Mouse (Mus musculus) retina, postnatal 1 day (tissue): ENCODE data around the gene Prkca.

ENCODE experiments used
- DNase-seq: peaks from one replicate; pipeline ENCODE4 v3.0.0-alpha.2; 2012

Gene Prkca

DNA sequence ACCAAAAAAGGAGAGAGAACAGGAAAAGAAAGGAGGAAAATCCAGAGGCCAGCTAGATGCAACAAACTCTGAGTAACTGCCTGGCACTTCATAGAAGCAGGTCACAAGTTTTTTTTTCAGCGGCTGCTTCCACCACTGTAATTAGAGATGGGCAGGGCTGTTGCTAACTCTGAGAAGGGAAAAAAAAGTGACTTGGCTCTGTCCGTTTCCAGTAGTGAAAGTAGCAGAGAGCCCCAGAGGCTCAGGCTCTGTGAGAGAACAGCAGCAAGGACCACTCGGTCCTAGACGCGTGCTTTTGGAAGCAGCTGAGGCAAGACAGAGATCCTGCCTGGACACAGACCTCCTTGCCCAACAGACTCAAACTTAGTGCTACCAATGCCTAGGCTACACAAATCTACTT lies 7.3 kb downstream of the Prkca start:
- DNase-seq, result no peak

DNA sequence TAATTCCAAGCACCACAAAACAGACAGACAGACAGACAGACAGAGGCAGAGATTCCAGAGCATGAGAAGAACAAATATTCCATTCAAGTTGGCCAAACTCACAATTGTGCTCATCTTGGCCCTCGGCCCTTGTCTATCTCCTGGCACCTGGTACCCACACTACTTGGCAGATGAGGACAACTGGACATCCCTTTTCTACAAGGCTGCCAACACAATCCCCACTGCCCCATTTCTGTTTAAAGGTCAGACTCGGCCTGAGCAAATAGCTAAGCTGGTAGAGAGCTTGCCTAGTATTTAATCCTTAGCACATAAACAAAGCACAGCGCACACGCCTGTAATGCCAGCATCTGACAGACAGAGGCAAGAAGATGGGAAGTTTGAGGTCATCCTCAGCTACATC lies 8.2 kb downstream of the Prkca start:
- DNase-seq, result no peak

DNA sequence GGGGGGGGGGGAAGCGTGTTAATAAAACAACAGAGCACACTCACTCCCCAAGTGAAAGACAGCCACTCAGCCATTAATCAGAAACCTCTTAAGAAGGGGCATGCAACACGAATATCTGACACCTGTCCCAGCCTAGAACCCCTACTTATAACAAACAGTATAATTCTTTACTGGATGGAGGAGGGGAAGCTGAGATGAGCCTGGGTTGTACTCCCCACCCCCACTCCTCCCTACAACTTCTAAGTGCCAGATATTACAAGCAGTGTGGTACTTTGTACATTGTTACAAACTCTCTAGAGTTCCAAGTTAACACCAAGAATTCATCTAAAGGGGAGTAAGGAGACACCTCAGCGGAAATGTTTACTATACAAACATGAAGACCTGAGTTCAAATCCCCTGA lies 9.1 kb downstream of the Prkca start:
- DNase-seq, result no peak

DNA sequence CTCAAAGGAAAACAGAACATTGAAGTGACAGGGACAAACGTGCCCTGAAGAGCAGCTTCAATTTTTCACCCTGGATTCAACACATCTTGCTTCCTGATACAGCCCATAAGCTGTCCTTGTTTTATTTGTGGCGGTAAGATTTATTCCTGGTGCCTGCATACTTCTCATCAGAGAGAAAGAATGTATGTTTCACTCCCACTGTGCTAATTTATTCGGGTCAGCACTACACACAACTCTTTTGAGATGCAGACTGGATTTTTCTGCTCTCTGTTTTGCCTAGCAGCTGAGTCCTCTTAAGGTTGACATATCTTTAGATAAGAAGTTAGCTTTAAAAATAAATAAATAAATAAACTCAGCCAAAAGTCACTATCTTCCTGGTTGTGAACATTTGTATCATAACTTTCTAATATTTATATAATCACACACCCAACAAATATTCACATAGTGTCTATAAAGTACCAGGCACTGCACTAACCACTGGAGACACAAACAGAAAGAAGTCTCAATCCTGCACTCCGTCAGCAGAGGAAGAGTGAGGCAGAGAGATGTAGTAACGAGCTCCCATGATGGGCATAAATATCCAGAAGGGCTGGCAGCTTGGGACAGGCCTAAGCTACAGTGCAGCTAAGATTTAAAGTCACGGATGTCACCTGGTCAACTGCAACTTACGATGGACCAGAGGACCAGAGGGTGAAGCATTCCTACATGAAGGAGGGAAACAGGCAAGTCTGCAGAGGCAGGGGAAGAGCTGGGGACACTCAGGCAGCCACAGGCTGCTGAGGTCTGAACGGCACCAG lies 9.9 kb downstream of the Prkca start:
- no peak for DNase-seq

DNA sequence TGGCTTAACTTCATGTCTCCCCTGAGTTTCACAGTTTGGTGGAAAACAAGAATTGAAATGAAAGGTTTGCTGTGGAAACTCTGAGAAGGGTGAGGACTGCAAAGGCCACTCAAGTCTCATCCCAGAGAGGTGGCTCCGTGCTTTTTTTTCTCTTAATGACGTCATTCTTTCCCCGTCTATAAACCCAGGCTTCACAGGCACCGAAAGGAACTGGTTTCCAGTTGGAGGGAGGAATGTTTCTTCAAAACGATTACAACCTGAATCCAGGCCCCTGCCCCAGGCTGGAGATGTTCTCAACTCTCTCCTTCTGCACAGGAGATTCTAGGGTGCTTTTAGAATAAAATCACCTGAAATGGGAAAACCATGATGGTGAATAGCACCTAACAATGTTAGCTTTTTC lies 10.7 kb downstream of the Prkca start:
- no peak for DNase-seq

DNA sequence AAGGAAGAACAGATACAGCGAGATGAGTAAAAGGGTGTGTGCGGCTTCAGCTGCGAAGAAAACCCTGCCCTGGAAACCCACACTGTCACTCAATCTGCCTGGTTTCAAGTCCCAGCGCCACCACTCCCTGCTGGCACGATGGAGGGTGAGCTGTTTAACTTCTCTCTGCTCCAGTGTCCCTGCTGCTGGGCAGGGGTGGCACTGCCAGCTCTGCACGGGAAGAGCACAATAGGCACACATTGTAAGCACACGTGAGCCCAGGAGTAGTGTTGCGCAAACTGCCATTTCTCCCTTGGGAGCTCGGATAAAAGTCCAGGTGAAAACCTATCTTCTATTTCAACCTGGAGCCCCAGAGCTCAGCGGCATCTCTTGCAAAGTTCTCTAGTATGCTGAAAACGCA lies 12.9 kb downstream of the Prkca start:
- DNase-seq, result no peak

DNA sequence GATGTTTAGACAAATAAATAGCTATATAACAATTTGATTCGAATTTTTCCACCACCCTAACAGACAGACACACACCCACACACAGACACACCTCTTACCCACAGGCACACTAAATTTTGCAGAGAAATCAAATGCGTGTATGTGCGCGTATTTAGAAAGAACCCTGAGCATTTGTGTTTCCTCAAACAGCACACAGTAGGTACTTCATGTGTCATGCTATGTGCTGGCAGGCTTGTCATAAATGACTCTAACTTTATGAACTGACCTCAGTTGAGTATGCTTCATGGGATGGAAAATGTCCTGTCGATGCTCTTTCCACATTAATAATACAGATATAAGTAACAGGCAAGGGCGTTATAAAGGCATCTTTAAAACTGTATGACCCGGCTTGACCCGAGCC lies 17.8 kb downstream of the Prkca start:
- DNase-seq, result no peak

DNA sequence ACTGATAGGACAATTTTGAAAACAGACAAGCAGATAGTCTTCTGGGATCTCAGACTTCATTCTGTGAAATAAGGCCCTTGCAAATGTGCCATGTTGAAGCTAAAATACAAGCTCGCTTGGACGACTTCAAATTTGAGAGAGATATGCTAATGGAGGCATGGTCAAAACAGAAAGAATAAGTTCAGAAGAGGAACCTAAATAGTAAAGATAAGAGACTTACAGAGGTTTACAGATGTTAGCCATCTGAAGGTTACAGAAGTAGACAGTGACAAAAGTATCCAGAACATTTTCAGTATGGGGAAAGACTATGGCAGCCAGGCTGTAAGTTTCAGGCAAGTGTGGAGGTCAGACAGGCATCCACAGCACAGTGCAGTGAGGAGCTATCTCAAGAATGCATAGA lies 21.6 kb downstream of the Prkca start:
- DNase-seq, result no peak

DNA sequence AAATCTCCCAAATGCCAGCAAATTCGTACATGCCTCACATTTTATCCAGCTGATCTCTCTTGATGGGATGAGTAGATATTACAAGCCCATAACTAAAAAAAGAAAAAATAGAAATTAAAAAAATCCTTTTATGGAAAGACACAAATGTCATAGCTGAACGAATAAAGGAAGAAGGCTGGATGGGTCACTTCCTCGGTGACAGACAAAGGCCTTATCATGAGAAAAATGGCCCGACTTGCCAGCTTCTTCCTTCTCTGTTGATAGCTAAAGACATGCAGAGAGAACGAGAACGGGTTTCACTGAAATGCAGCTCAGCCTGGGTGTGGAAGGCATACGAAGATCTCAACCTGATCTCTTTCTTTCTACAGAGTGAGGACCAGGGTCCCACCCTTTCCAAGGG lies 23.2 kb downstream of the Prkca start:
- DNase-seq, result no peak

DNA sequence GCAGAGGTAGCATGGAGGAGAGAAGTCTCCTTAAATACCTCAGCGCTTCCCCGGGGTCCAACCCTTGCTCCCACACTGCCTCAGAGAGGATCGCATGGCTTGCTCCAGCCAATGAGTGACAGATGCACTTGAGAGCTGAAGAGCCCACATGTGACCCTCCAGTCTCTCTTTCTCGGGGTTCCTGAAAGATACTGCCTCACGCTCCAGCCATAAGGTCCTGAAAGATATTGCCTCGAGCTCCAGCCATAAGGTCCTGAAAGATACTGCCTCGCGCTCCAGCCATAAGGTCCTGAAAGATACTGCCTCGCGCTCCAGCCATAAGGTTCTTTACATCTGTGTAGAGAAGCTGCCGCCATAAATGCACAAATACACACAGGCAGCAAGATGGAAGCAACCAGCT lies 24.6 kb downstream of the Prkca start:
- DNase-seq, result no peak

DNA sequence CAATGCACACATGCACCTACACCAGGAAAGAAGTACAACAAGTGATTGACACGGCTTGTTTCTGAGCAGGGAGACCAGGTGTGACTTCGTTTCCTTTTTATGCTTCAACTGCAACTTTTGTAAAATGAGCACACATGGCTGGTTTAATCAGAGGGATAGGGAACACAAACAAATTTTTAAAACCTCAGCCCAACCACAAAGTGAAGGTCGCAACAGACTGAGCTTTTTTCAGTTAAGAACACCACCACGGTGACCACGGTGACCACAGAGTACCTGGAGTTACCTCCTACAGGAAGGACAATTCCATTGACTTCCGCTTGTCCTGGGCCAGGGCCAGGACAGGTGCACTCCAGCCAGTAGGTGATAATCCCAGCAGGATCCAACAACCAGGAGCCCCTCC lies 25.9 kb downstream of the Prkca start:
- no peak for DNase-seq

DNA sequence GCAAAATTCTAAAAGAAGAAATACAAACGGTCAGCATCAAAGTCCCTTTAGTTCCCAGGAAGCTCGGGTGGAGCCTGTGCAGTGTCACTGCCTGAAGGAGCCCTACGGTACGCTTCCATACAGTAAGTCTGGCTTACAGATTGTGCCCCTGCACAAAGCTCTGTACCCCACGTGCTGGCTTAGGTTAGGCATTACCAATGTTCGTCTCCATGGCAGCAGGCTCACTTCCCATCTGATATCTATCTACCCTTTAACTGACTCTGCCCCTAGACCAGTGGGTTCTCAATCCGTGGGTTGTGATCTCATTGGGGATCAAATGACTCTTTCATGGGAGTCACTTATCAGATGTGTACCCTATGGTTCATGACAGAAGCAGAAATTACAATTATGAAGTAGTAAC lies 28.0 kb downstream of the Prkca start:
- no peak for DNase-seq

DNA sequence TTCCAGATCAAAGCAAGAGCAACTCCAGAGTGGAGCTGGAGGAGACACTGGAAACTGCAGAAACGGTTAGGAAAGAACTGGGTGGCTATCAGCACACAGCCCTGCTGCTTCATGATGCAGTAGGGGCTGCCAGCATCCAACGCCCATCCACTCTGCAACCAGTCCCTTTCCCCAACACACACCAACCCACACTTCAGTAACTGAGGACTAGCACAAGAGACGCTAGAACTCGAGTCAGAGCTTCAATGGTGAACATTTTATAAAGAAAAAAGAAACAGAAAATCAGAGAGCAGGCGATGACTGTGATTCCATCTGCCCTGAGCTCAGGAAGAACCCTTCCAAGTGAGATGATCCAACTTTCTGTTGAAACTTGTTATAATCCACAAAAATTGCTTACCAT lies 31.2 kb downstream of the Prkca start:
- no peak for DNase-seq

DNA sequence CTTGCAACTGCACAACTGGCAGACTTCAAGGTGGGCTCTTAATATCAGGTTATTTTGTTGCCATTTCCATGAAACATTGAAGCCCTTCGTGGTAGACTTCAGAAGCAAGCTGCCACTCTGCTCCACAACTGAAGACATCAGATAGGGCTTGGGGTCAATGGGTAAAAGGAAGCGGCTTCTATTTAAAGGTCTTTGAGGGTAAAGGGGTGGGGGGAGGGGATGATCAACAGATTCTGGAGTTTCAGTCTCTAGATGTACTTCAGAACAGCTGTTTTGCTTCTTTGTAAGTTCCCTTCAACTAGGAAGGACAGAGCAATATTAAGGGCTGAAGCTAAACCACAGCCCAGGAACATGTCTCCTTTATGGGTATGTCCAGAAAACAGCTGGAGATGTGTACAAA lies 31.8 kb downstream of the Prkca start:
- DNase-seq, result no peak

DNA sequence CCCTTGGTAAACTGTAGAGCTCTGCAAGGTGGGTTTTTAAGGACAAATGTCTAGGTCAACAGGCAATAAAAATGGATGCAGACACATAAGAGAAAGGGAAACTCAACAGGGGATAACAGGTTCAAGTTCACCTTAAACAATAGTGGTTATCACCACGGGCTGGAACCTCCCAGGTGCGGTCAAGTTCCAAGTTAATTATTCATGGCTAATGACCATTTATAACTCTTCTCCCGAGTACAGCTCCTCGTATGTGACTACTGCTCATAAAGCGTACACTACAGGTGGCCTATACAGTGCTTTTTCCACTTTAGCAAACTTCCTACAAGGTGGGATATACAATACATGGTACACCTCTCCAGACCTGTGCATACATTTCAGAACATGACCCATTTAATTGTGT lies 33.9 kb downstream of the Prkca start:
- DNase-seq, result no peak

DNA sequence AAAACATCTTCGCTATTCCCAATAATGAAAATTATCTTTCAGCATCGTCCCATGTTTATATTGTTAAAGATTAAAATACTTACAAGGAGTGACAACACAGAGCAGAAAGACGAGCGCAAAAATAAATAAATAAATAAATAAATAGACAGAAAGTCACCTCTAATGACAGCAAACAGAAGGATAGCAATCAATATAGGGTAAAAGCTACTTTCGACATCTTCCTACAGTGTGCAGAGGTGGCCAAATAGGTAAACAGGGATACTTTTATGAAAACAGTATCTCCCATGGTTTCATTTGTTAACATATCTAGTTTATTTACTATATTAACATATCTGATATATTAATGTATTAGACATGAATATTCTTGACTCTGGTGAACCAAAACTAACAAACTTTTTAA lies 35.5 kb downstream of the Prkca start:
- no peak for DNase-seq

DNA sequence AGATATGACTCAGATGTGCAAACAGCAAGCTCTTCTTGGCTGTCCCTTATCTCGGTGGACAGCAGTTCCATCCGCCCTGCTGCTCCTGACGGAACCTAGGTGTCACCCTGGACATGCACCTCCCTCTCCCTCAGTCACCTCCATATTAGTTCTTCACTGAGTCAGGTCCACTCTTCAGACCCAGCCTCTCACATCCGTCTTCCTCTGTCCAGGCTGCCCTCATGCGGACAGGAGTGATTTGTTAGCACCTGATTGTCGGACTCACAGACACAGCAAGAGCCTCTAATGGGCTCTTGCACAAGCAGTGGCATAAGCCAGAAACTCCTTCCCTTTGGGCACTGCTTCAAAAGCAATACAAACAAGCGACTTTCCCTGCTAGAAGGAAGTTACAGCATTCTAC lies 36.5 kb downstream of the Prkca start:
- DNase-seq, result no peak

DNA sequence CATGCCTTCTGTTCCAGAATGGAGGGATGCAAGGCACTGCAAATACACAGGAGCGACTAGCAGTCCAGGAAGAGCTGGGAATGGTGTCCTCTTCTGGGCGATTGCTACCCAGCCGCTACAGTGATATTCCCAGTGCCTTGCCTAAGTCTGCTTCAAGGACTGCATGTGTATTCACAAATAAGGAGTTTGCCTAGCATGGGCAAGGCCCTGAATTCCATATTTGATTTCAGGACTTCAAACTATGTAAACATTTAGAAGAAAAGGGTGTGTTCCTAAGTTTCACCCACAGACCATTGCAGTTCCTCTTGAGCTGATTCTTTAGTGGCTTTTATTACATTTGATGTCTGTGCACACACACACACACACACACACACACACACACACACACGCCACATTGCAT lies 39.9 kb downstream of the Prkca start:
- no peak for DNase-seq

DNA sequence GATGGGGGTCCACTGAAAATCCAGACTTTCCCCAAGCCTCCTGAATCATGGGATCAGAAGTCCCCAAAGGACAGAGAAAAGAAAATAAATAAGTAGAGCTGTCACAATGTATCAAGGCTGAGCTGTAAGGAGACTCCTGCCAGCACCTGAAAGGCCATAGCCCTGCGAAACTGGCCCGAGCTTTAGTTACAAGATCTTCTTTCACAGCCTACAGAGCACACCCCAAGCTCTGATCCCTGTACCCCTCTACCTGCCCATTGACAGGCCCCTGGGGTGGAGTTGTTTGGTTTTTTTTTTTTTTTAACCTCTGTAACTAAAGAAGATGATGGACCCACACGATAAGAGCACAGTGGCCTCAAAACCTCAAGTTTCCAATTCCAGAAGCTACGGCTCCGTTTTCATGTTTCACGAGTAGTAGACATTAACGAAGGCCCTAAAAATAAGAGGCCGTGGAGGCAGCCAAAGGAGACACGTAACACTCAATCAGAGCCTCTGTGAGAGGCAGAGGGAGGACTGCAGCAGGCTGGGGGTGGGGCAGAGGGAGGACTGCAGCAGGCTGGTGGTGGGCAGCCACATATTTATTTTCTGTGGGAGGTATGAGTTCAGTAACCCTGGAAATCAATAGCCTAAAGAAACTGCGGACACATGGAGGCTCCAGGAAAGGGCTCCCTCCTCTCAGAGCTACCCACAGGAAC lies 41.8 kb downstream of the Prkca start:
- DNase-seq, result no peak

DNA sequence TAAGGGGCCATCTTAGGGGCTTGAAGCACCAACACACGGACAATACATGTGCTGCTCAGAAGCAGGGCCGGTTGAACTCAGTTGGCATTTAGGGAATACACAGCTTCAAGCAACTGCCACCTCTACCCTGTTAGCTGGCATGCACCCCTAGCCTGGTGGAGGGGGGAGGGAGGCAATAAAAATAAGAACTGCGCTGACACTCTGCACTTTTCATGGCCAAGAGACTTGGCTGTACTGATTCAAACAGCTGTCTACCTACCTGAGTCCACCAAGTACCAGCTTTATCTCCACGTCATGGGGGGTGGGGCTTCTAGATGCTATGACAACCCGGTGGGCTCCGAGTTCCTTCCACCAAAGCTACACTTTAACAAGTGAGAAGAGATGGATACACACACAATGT lies 42.7 kb downstream of the Prkca start:
- no peak for DNase-seq

DNA sequence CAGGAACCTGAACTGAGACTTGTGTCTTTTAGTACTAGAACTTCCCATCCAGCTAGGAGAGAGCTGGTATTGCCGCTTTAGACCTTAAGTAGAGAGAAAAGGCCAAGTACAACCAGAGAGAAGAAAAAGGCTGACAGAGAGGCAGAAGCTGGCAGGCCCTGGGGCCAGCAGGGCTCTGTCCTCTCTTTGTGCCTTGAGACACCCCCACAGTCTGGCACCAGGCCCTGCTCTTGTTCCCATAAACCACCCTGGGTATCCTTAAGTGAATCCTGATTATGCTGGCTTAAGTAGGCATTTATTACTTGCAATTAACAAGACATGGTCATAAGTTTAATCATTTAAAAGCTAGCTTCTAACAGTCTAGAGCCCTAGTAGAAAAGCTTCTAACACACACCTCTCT lies 43.3 kb downstream of the Prkca start:
- no peak for DNase-seq

DNA sequence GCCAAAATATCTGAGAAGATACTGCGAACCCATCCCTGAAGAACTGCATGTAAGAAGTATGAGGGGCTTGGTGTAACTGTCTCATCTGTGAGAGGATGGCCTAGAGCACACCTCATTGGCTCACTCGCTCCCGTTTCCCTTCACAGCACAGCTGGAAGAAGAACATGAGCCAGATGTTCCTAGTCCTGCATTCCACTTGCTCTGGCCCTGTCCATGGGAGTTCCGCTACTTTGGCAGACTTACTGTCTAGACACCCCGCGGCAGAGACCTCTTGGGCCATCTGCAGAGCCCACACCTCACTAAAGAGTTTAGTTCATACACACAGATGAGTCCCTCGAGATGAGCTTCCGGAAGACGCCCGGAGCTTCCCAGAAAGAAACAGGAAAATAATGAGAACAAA lies 43.8 kb downstream of the Prkca start:
- DNase-seq, result no peak

DNA sequence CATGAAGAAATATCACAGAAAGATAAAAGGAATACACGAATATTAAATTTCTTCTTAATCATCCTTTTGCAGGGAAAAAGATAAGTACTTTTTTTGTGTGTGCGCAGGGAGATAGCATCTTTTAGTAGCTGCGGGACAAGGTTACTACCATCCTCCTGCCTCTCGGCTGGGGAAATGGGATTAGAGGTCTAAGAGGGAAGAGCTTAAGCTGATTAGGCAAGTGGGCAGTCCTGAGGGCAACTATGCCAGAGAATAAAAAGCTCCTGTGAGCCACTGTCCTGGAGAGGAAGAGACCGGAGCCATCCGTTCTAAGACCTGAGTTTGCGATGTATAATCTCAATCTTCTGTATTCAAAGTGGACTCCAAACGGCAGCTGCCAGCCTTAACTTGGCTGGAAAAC lies 45.8 kb downstream of the Prkca start:
- peak; percentile 74 for DNase-seq

DNA sequence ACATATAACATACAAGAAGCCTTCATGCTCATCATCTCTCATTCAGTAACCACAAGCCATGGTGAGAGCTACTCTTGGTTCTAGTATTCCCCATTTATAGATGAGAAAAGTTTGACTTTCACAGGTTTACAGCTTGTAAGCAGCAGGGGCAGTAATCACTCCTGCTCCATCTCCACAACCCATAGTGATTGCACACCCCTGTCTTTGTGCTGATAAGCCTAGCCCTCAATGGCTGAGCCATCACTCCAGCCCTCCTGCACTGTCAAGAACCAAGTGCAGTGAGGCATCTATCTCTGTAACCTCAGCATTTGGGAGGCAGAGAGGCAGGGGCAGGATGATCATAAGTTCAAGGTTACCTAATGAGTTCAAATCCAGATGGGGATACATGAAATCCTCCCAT lies 48.4 kb downstream of the Prkca start:
- DNase-seq, result no peak

DNA sequence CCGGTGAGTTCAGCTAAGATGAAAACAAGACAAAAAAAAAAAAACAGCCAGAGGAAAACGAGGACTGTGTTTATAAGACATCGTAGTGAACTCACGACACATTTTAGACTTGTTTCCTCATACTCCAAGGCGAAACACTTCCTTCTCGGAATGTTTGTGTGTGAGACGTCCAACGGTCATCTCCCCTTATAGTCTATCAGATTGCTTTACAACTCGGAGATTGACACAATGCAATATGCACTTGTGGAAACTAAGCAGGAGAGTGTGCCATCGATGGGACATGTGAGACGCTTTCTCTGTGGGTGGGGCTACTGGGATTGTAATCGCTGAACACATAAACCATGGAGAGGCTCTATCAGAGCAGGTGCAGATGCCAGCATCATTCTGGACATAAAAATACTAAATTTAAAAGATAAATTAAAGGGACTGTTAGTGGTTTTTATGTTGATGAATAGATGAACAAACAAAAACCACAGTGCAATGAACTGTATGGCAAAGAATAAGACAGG lies 49.4 kb downstream of the Prkca start:
- DNase-seq, result no peak
